ENCODE assay signal across 20 mouse cellular contexts in the genomic region with DNA sequence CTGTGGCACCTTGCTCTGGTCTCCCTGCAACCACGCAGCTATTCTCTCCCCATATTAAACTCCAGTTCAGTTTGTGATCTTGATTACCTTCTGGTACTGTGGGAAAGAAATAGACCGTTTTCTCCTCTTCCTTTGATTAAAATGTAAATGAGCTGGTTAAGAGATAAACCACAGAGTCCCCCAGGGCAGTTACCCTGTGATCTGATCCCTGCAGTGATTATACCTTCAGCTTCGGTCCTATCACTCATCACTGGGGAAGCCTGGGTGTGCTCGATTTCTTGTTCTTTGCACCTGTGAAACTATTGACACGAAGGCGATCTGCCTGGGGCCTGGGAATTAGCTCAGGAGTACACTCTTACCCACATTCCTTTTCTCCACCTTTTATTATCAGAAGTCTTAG.
"Had no signal": no experiment of that assay in that cellular context is flagged by ENCODE, and none has a peak within 500 bp of the region (broad histone marks: within the 10 kb centered on the region; RNA-seq: fewer than 3 reads in every experiment).

No protein-coding gene starts in this region.

- H3K9me3 ChIP-seq: limb, embryonic 10.5 days; limb, embryonic 13.5 days; liver, embryonic 12.5 days; liver, embryonic 15.5 days; midbrain, embryonic 10.5 days; neural tube, embryonic 12.5 days had no signal

- ATAC-seq: intestine, postnatal 0 days; liver, embryonic 12.5 days had no signal

- H3K4me3 ChIP-seq: layer of hippocampus, adult 2 months; limb, embryonic 10.5 days; limb, embryonic 13.5 days; liver, embryonic 12.5 days; liver, embryonic 15.5 days; midbrain, embryonic 10.5 days; neural tube, embryonic 12.5 days had no signal

- H3K4me2 ChIP-seq: limb, embryonic 13.5 days; liver, embryonic 12.5 days; liver, embryonic 15.5 days; neural tube, embryonic 12.5 days had no signal

- DNase-seq: kidney, adult 2 months; kidney, postnatal 25 days; layer of hippocampus, adult 9-11 months; liver; lung, adult 18-20 months; lung, postnatal 14 days; lung, postnatal 4 days; thymus, adult 2 months; thymus, postnatal 14 days; thymus, postnatal 4 days had no signal

- H3K27me3 ChIP-seq: limb, embryonic 13.5 days; liver, embryonic 12.5 days; liver, embryonic 15.5 days; neural tube, embryonic 12.5 days had no signal

- H3K4me1 ChIP-seq: limb, embryonic 10.5 days; limb, embryonic 13.5 days; liver, embryonic 12.5 days; liver, embryonic 15.5 days; midbrain, embryonic 10.5 days; neural tube, embryonic 12.5 days had no signal

- H3K9ac ChIP-seq: limb, embryonic 13.5 days; liver, embryonic 12.5 days; liver, embryonic 15.5 days; neural tube, embryonic 12.5 days had no signal

- H3K27ac ChIP-seq: kidney, postnatal 0 days; layer of hippocampus, adult 2 months; limb, embryonic 10.5 days; limb, embryonic 13.5 days; liver, embryonic 12.5 days; liver, embryonic 15.5 days; midbrain, embryonic 10.5 days; neural tube, embryonic 12.5 days; stomach, postnatal 0 days had no signal
